Mouse (Mus musculus) liver, adult 2 months (tissue): ENCODE results near the gene Anapc15-ps. TPM values are rescaled to one million over a fixed set of nuclear protein-coding genes. Genes with fewer than 3 reads are reported as not detected.

ENCODE experiments used
- DNase-seq: peaks from one replicate; pipeline ENCODE4 v3.0.0-alpha.2; 2011; ENCODE audit warnings: low read depth, low spot score; ENCODE audit errors: extremely low read depth
- H3K27ac ChIP-seq: fragments of 200-500 bp; replicated peaks from 2 replicates; pipeline ENCODE4 v1.5.1; 2012; ENCODE audit warnings: low read depth, mild to moderate bottlenecking, control low read depth, inconsistent platforms, low read length; ENCODE audit not compliant: insufficient read depth
- H3K27me3 ChIP-seq: fragments of 200-500 bp; 2 replicates; pipeline ENCODE4 v1.6.1; 2012; ENCODE audit warnings: mild to moderate bottlenecking, moderate library complexity, low read length, inconsistent platforms; ENCODE audit not compliant: control insufficient read depth, insufficient read depth
- H3K36me3 ChIP-seq: fragments of 200-500 bp; 2 replicates; pipeline ENCODE4 v1.6.1; 2012; ENCODE audit warnings: low read length, inconsistent platforms; ENCODE audit not compliant: control insufficient read depth, insufficient read depth
- H3K4me1 ChIP-seq: fragments of 200-500 bp; 2 replicates; pipeline ENCODE4 v1.6.1; 2011; ENCODE audit warnings: low read length; ENCODE audit not compliant: control insufficient read depth, insufficient read depth
- H3K4me3 ChIP-seq: fragments of 200-500 bp; 2 replicates; pipeline ENCODE4 v1.5.1; 2011; ENCODE audit warnings: low read depth, mild to moderate bottlenecking, control low read depth, low read length, moderate library complexity; ENCODE audit not compliant: insufficient read depth
- H3K79me2 ChIP-seq: fragments of 200-500 bp; 2 replicates; pipeline ENCODE4 v1.6.1; 2012; ENCODE audit warnings: inconsistent platforms, mild to moderate bottlenecking, low read length, moderate library complexity; ENCODE audit not compliant: control insufficient read depth, insufficient read depth
- H3K9ac ChIP-seq: fragments of 200-500 bp; 2 replicates; pipeline ENCODE4 v1.6.1; 2012; ENCODE audit warnings: low read depth, mild to moderate bottlenecking, control low read depth, inconsistent platforms, low read length
- CTCF ChIP-seq: fragments of 200-500 bp; IDR thresholded peaks from 2 replicates; pipeline ENCODE4 v1.5.1; 2011; ENCODE audit warnings: low read depth, low read length, control low read depth
- POLR2A ChIP-seq: fragments of 200-500 bp; IDR thresholded peaks from 2 replicates; pipeline ENCODE4 v1.6.1; 2011; ENCODE audit warnings: low read length, control low read depth; ENCODE audit not compliant: insufficient read depth; ENCODE audit errors: extremely low read depth
- WGBS: fragments of 180-500 bp; shearing (Covaris S2); methylation state at CpG from one replicate; pipeline ENCODE4 v1.1.7; 2018; 5-methylcytosine and 5-hydroxymethylcytosine counted together
- polyA plus RNA-seq: library from polyadenylated mRNA; depleted of rRNA; stranded (reverse); fragments of >200 nt; gene quantifications from 2 replicates; pipeline ENCODE4 v1.2.3, GENCODE M21; 2012
- total RNA-seq: library from RNA; depleted of rRNA; stranded (reverse); fragments of >200 nt; gene quantifications from 2 replicates; pipeline ENCODE4 v1.2.3, GENCODE M21; 2014

Anapc15-ps gene
- total and polyA plus RNA-seq, 2 experiments: not detected

- no peak for TF ChIP-seq POLR2A
- no peak for TF ChIP-seq CTCF
- no peak overlapping the region for H3K9ac ChIP-seq
- DNase-seq: no peak
- H3K36me3 ChIP-seq: no peaks in the 10 kb centered on the region
- no peak overlapping the region for H3K4me3 ChIP-seq
- H3K27me3 ChIP-seq: no peaks in the 10 kb centered on the region
- no peak overlapping the region for H3K27ac ChIP-seq
- 84% methylated on average over 11 of the region's 11 CpGs for WGBS
- no peaks in the 10 kb centered on the region for H3K79me2 ChIP-seq
- no peaks in the 10 kb centered on the region for H3K4me1 ChIP-seq
Observed at GRCm38 (mm10) chr10:95665426-95665990, 7.7 kb downstream of the Anapc15-ps start.

GRCm38 (mm10) chr10:95664613-95665012 lies 8.6 kb downstream of the Anapc15-ps start:
- DNase-seq: no peak
- H3K4me1 ChIP-seq: peaks cover 6% of the 10 kb centered on the region

GRCm38 (mm10) chr10:95660356-95660755 lies 12.9 kb downstream of the Anapc15-ps start:
- H3K36me3 ChIP-seq: no peaks in the 10 kb centered on the region
- TF ChIP-seq POLR2A: no peak
- TF ChIP-seq CTCF: no peak
- no peaks in the 10 kb centered on the region for H3K79me2 ChIP-seq
- no peak for DNase-seq
- no peak overlapping the region for H3K27ac ChIP-seq
- H3K27me3 ChIP-seq: no peaks in the 10 kb centered on the region
- peaks cover 13% of the 10 kb centered on the region for H3K4me1 ChIP-seq
- H3K9ac ChIP-seq: no peak overlapping the region
- 65% methylated on average over 6 of the region's 6 CpGs for WGBS
- no peak overlapping the region for H3K4me3 ChIP-seq

More at GRCm38 (mm10) chr10:95664613-95665012, 8.6 kb downstream of the Anapc15-ps start:
- Histone ChIP-seq H3K27me3 (no peaks in the 10 kb centered on the region), H3K9ac (no peak overlapping the region), H3K79me2 (no peaks in the 10 kb centered on the region), H3K4me3 (no peak overlapping the region), H3K27ac (no peak overlapping the region), H3K36me3 (no peaks in the 10 kb centered on the region)
- WGBS: 87% methylated on average over 3 of the region's 3 CpGs
- TF ChIP-seq POLR2A: no peak
- no peak for TF ChIP-seq CTCF

- Histone ChIP-seq H3K27me3 (no peaks in the 10 kb centered on the region), H3K4me3 (no peak overlapping the region), H3K79me2 (no peaks in the 10 kb centered on the region), H3K4me1 (peaks cover 13% of the 10 kb centered on the region), H3K9ac (no peak overlapping the region), H3K36me3 (no peaks in the 10 kb centered on the region), H3K27ac (peak overlapping the region; percentile 66)
- peak; percentile 93 for DNase-seq
- WGBS: 30% methylated on average over 8 of the region's 8 CpGs
- TF ChIP-seq POLR2A (no peak), CTCF (no peak)
Observed at GRCm38 (mm10) chr10:95659471-95660150, 13.6 kb downstream of the Anapc15-ps start.

DNA sequence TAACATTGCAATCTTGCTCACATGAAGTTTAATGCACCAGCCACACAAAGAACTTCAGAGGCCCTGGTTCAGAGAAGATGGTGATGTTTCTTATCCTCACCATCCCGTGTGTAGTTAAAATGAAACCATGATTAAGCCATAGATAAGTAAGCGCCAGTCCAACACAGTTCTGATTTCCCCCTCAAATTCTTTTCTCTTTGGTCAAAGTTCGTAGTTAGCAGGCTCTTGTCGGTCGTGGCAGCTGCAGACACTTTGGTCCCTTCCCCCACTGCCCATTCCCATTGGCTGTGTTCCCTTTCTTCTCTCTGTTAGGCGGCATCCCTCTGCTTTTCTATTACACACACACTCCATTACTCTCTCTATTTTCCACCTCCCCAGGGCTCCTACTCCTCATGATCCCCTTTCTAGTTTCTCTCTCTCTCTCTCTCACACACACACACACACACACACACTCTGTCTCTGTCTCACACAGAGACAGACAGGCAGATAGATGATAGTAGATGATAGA lies 14.4 kb downstream of the Anapc15-ps start:
- WGBS: 24% methylated on average over 6 of the region's 6 CpGs
- H3K27ac ChIP-seq: peak overlapping the region; percentile 1; the same call in 1 of the 2 replicates
- H3K36me3 ChIP-seq: no peaks in the 10 kb centered on the region
- peak; percentile 63 for DNase-seq
- H3K9ac ChIP-seq: no peak overlapping the region
- peaks cover 13% of the 10 kb centered on the region for H3K4me1 ChIP-seq
- H3K4me3 ChIP-seq: no peak overlapping the region
- no peaks in the 10 kb centered on the region for H3K79me2 ChIP-seq
- no peaks in the 10 kb centered on the region for H3K27me3 ChIP-seq
- TF ChIP-seq CTCF (no peak), POLR2A (no peak)
